Mouse (Mus musculus) MEL (cell line): ENCODE measurements around the gene Maml2. TPM values are rescaled to one million over a fixed set of nuclear protein-coding genes. Genes with fewer than 3 reads are reported as not detected.

Experiments used
- DNase-seq: peaks from one replicate; pipeline ENCODE4 v3.0.0; 2011; ENCODE audit warnings: low read depth, low spot score
- H3K27ac ChIP-seq: 2 replicates; pipeline ENCODE4 v1.5.1; 2012; ENCODE audit warnings: low read depth, mild to moderate bottlenecking, control low read depth, low read length, moderate library complexity; ENCODE audit not compliant: control insufficient read depth
- H3K27me3 ChIP-seq, 2 experiments: fragments of 150-350 bp in 1 of 2; sonication (generic) in 1 of 2; 2 replicates each; pipeline ENCODE4 v1.6.1; 2012; ENCODE audit warnings: low read length in 2 of 2, mild to moderate bottlenecking in 2 of 2, improper control_type of control experiment in 1 of 2, moderate library complexity in 1 of 2; ENCODE audit not compliant: insufficient read depth in 2 of 2, control insufficient read depth in 1 of 2
- H3K36me3 ChIP-seq, 2 experiments: 2 replicates each; pipeline ENCODE4 v1.6.1; 2012 to 2014; ENCODE audit warnings: low read length in 2 of 2, improper control_type of control experiment in 1 of 2, inconsistent platforms in 1 of 2, mild to moderate bottlenecking in 1 of 2; ENCODE audit not compliant: insufficient read depth in 2 of 2, control insufficient read depth in 1 of 2
- H3K4me1 ChIP-seq, 2 experiments: fragments of 150-350 bp in 1 of 2; sonication (generic) in 1 of 2; 2 replicates each; pipeline ENCODE4 v1.6.1; 2012; ENCODE audit warnings: low read length in 2 of 2, improper control_type of control experiment in 1 of 2, mild to moderate bottlenecking in 1 of 2; ENCODE audit not compliant: insufficient read depth in 2 of 2, control insufficient read depth in 1 of 2
- H3K4me3 ChIP-seq, 2 experiments: fragments of 150-350 bp in 1 of 2; sonication (generic) in 1 of 2; 2 replicates each; pipeline ENCODE4 v1.5.1; 2012; ENCODE audit warnings: low read depth in 2 of 2, low read length in 2 of 2, mild to moderate bottlenecking in 2 of 2, moderate library complexity in 2 of 2, control low read depth in 1 of 2, improper control_type of control experiment in 1 of 2; ENCODE audit not compliant: control insufficient read depth in 1 of 2, insufficient read depth in 1 of 2
- H3K79me2 ChIP-seq: 2 replicates; pipeline ENCODE4 v1.6.1; 2012; ENCODE audit warnings: mild to moderate bottlenecking, low read length, moderate library complexity; ENCODE audit not compliant: control insufficient read depth, poor library complexity, insufficient read depth
- H3K9ac ChIP-seq: 2 replicates; pipeline ENCODE4 v1.6.1; 2012; ENCODE audit warnings: low read depth, mild to moderate bottlenecking, control low read depth, low read length, moderate library complexity; ENCODE audit not compliant: control insufficient read depth, poor library complexity, severe bottlenecking
- H3K9me3 ChIP-seq: fragments of 150-350 bp; sonication (generic); replicated peaks from 2 replicates; pipeline ENCODE4 v1.6.1; 2012; ENCODE audit warnings: mild to moderate bottlenecking, low read length, improper control_type of control experiment, moderate library complexity; ENCODE audit not compliant: insufficient read depth
- CHD1 ChIP-seq: IDR thresholded peaks from 2 replicates; pipeline ENCODE4 v1.6.1; 2012; ENCODE audit warnings: low read depth, mild to moderate bottlenecking, inconsistent platforms, low read length, improper control_type of control experiment
- CHD2 ChIP-seq: IDR thresholded peaks from 2 replicates; pipeline ENCODE4 v1.6.1; 2011; ENCODE audit warnings: low read length, improper control_type of control experiment
- CTCF ChIP-seq, 3 experiments: IDR thresholded peaks in 2 of 3; conservative IDR thresholded peaks in 1 of 3; 2 replicates each; pipeline ENCODE4 v1.5.1; 2011 to 2012; ENCODE audit warnings: low read length in 3 of 3, low read depth in 2 of 3, mild to moderate bottlenecking in 2 of 3, improper control_type of control experiment in 1 of 3, inconsistent platforms in 1 of 3, mixed read lengths in 1 of 3, moderate library complexity in 1 of 3; ENCODE audit not compliant: control insufficient read depth in 1 of 3, insufficient read depth in 1 of 3, poor library complexity in 1 of 3, severe bottlenecking in 1 of 3
- E2F4 ChIP-seq: IDR thresholded peaks from 2 replicates; pipeline ENCODE4 v1.6.1; 2011; ENCODE audit warnings: low read depth, low read length, improper control_type of control experiment, borderline replicate concordance
- EP300 ChIP-seq, 2 experiments: IDR thresholded peaks; 2 replicates each; pipeline ENCODE4 v1.6.1; 2011; ENCODE audit warnings: improper control_type of control experiment in 2 of 2, low read length in 2 of 2, low read depth in 1 of 2, mild to moderate bottlenecking in 1 of 2
- ETS1 ChIP-seq: IDR thresholded peaks from 2 replicates; pipeline ENCODE4 v1.6.1; 2012; ENCODE audit warnings: low read depth, mild to moderate bottlenecking, inconsistent platforms, low read length, improper control_type of control experiment, moderate library complexity
- GABPA ChIP-seq: IDR thresholded peaks from 2 replicates; pipeline ENCODE4 v1.6.1; 2012; ENCODE audit warnings: low read depth, mild to moderate bottlenecking, inconsistent platforms, low read length, improper control_type of control experiment, moderate library complexity
- GATA1 ChIP-seq: IDR thresholded peaks from 2 replicates; pipeline ENCODE4 v1.6.1; 2011; ENCODE audit warnings: low read depth, low read length, improper control_type of control experiment
- KAT2A ChIP-seq: conservative IDR thresholded peaks from 2 replicates; pipeline ENCODE4 v1.6.1; 2012; ENCODE audit warnings: low read depth, low read length, improper control_type of control experiment, inconsistent platforms
- MAFK ChIP-seq: IDR thresholded peaks from 2 replicates; pipeline ENCODE4 v1.6.1; 2011; ENCODE audit warnings: low read depth, mild to moderate bottlenecking, low read length, improper control_type of control experiment, borderline replicate concordance
- MAZ ChIP-seq: IDR thresholded peaks from 2 replicates; pipeline ENCODE4 v1.6.1; 2012; ENCODE audit warnings: low read depth, mild to moderate bottlenecking, inconsistent platforms, low read length, improper control_type of control experiment
- MXI1 ChIP-seq: IDR thresholded peaks from 2 replicates; pipeline ENCODE4 v1.6.1; 2011; ENCODE audit warnings: mild to moderate bottlenecking, low read depth, low read length, improper control_type of control experiment
- MYB ChIP-seq: IDR thresholded peaks from 2 replicates; pipeline ENCODE4 v1.6.1; 2011; ENCODE audit warnings: mild to moderate bottlenecking, low read depth, low read length, improper control_type of control experiment
- MYC ChIP-seq: IDR thresholded peaks from 2 replicates; pipeline ENCODE4 v1.6.1; 2011; ENCODE audit warnings: low read depth, mild to moderate bottlenecking, low read length, improper control_type of control experiment, moderate library complexity
- NRF1 ChIP-seq: IDR thresholded peaks from 2 replicates; pipeline ENCODE4 v1.6.1; 2014; ENCODE audit warnings: low read depth, mild to moderate bottlenecking, inconsistent platforms, low read length, improper control_type of control experiment, moderate library complexity; ENCODE audit not compliant: poor library complexity, insufficient read depth, severe bottlenecking
- RAD21 ChIP-seq: IDR thresholded peaks from 2 replicates; pipeline ENCODE4 v1.6.1; 2011; ENCODE audit warnings: mild to moderate bottlenecking, low read depth, low read length, improper control_type of control experiment
- RCOR1 ChIP-seq: IDR thresholded peaks from 2 replicates; pipeline ENCODE4 v1.6.1; 2012; ENCODE audit warnings: low read depth, mild to moderate bottlenecking, inconsistent platforms, low read length, improper control_type of control experiment
- SIN3A ChIP-seq: IDR thresholded peaks from 2 replicates; pipeline ENCODE4 v1.6.1; 2012; ENCODE audit warnings: low read length, improper control_type of control experiment, inconsistent platforms
- SMC3 ChIP-seq: IDR thresholded peaks from 2 replicates; pipeline ENCODE4 v1.6.1; 2011; ENCODE audit warnings: low read depth, low read length, improper control_type of control experiment
- TCF12 ChIP-seq: IDR thresholded peaks from 2 replicates; pipeline ENCODE4 v1.6.1; 2014; ENCODE audit warnings: low read depth, mild to moderate bottlenecking, inconsistent platforms, low read length, improper control_type of control experiment, moderate library complexity
- USF1 ChIP-seq: IDR thresholded peaks from 2 replicates; pipeline ENCODE4 v1.6.1; 2014; ENCODE audit warnings: low read depth, mild to moderate bottlenecking, inconsistent platforms, low read length, improper control_type of control experiment, moderate library complexity
- USF2 ChIP-seq, 2 experiments: IDR thresholded peaks; 2 replicates each; pipeline ENCODE4 v1.6.1; 2011 to 2012; ENCODE audit warnings: improper control_type of control experiment in 2 of 2, low read length in 2 of 2, borderline replicate concordance in 1 of 2, inconsistent platforms in 1 of 2, low read depth in 1 of 2, mild to moderate bottlenecking in 1 of 2; ENCODE audit not compliant: insufficient read depth in 1 of 2
- ZC3H11A ChIP-seq: IDR thresholded peaks from 2 replicates; pipeline ENCODE4 v1.6.1; 2012; ENCODE audit warnings: low read depth, mild to moderate bottlenecking, inconsistent platforms, low read length, improper control_type of control experiment
- ZKSCAN1 ChIP-seq: IDR thresholded peaks from 2 replicates; pipeline ENCODE4 v1.6.1; 2012; ENCODE audit warnings: low read depth, mild to moderate bottlenecking, inconsistent platforms, low read length, improper control_type of control experiment, moderate library complexity
- ZMIZ1 ChIP-seq: IDR thresholded peaks from 2 replicates; pipeline ENCODE4 v1.6.1; 2012; ENCODE audit warnings: low read depth, mild to moderate bottlenecking, inconsistent platforms, low read length, improper control_type of control experiment, moderate library complexity
- ZNF384 ChIP-seq: IDR thresholded peaks from 2 replicates; pipeline ENCODE4 v1.6.1; 2012; ENCODE audit warnings: low read depth, mild to moderate bottlenecking, inconsistent platforms, low read length, improper control_type of control experiment
- polyA plus RNA-seq, 2 experiments: library from polyadenylated mRNA; stranded (reverse) in 1 of 2; unstranded in 1 of 2; fragments of >175 nt in 1 of 2; fragments of >200 nt in 1 of 2; gene quantifications; 2 replicates each; pipeline versions ENCODE4 v1.2.1 to v1.2.4; 2012; ENCODE audit warnings: low replicate concordance in 2 of 2, low read depth in 1 of 2; ENCODE audit not compliant: insufficient read length in 2 of 2, insufficient read depth in 1 of 2, missing spikeins in 1 of 2
- total RNA-seq: library from RNA; depleted of rRNA; stranded (reverse); fragments of 300-350 nt; gene quantifications from 2 replicates; pipeline ENCODE4 v1.2.3, GENCODE M21; 2012

Gene Maml2
- total and polyA plus RNA-seq, 3 experiments, result 0.08 to 0.47 TPM; not detected in 1

DNA sequence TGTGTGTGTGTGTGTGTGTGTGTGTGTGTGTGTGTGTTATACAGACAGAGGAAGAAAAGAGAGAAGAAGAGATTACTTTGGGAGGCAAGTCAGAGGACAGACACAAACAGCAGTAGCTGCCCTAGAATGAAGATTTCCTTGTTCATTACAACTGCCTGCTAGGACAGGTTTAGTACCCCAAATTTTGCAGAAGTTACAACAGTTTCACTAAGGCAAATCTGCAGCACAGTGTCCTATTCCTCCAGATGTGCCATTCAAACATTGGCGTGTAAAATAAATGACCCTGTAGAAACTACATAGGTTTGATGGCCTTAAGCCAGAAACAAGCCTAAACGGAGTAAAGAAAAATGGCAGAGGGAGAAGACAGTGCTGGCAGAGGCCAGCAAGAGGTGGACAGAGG is 195.1 kb downstream of the Maml2 start:
- DNase-seq, result no peak
- H3K36me3 ChIP-seq, result no peaks in the 10 kb centered on the region
- H3K9ac ChIP-seq, result no peak overlapping the region
- TF ChIP-seq MYC (no peak), GABPA (no peak), SMC3 (no peak), ZKSCAN1 (no peak), RAD21 (no peak), ZNF384 (no peak), ETS1 (no peak), MYB (no peak), GATA1 (no peak), MXI1 (no peak), ZMIZ1 (no peak), ZC3H11A (no peak), EP300 (IDR thresholded peaks at IDR 0.05; ENCODE audit: low read depth in 1 of 2, low read length in 2 of 2) (no peak), MAZ (no peak), E2F4 (no peak), USF1 (no peak), MAFK (no peak), NRF1 (no peak), CHD1 (no peak)
- H3K27me3 ChIP-seq, result peaks cover 3 to 4% of the 10 kb centered on the region in 2 experiments; a peak in 2 of 4 replicates
- H3K79me2 ChIP-seq, result no peaks in the 10 kb centered on the region
- no peaks in the 10 kb centered on the region for H3K9me3 ChIP-seq
- H3K4me1 ChIP-seq, result no peaks in the 10 kb centered on the region
- H3K4me3 ChIP-seq, result no peak overlapping the region
- no peak overlapping the region for H3K27ac ChIP-seq

DNA sequence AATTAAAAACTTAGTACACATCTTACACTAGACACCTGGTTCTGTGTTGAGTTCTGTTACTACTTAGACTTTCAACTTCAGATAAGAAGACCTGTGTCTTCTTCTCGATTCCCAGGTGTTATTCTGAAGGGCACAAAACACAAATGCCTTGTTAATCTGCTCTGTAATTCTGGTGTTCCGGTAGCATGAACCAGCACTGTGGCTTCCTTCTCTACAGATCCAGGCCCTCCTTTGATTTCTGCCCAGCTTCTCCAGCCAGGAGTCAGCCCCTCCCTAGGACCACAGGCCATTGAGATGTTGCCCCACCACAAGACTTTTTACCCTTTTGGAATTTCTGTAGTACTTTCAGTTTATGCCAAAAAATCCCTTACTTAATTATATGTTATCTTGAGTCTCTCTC is 196.0 kb downstream of the Maml2 start:
- Histone ChIP-seq H3K9me3 (no peaks in the 10 kb centered on the region), H3K4me1 (no peaks in the 10 kb centered on the region), H3K27me3 (peaks cover 0 to 4% of the 10 kb centered on the region in 2 experiments; a peak in 1 of 4 replicates), H3K27ac (no peak overlapping the region), H3K4me3 (no peak overlapping the region), H3K36me3 (no peaks in the 10 kb centered on the region), H3K9ac (no peak overlapping the region), H3K79me2 (no peaks in the 10 kb centered on the region)
- no peak for DNase-seq
- TF ChIP-seq SMC3, result no peak
- TF ChIP-seq CHD1, result no peak
- TF ChIP-seq NRF1, result no peak
- no peak for TF ChIP-seq E2F4
- no peak for TF ChIP-seq GATA1
- no peak for TF ChIP-seq ETS1
- no peak for TF ChIP-seq EP300 (IDR thresholded peaks at IDR 0.05; ENCODE audit: low read depth in 1 of 2, low read length in 2 of 2)
- no peak for TF ChIP-seq KAT2A
- TF ChIP-seq MAZ, result no peak
- TF ChIP-seq MAFK, result no peak
- no peak for TF ChIP-seq USF2 (IDR thresholded peaks at IDR 0.05; ENCODE audit: borderline replicate concordance in 1 of 2, insufficient read depth in 1 of 2, low read depth in 1 of 2, low read length in 2 of 2)
- TF ChIP-seq CTCF (IDR thresholded peaks at IDR 0.05 in 2 of 3, conservative IDR thresholded peaks at IDR 0.05 in 1 of 3; ENCODE audit: control insufficient read depth in 1 of 3, insufficient read depth in 1 of 3, low read depth in 2 of 3, low read length in 3 of 3, poor library complexity in 1 of 3, severe bottlenecking in 1 of 3), result no peak
- TF ChIP-seq SIN3A, result no peak
- TF ChIP-seq RCOR1, result no peak
- no peak for TF ChIP-seq CHD2
- no peak for TF ChIP-seq RAD21
- no peak for TF ChIP-seq ZNF384
- TF ChIP-seq TCF12, result no peak
- no peak for TF ChIP-seq USF1
